Mouse (Mus musculus) testis, adult 2 months (tissue): Measurements from ENCODE around the gene Zfp652. TPM values are rescaled to one million over a fixed set of nuclear protein-coding genes. Genes with fewer than 3 reads are reported as not detected.
"Not testable (repeated sequence)": the region's sequence is repeated elsewhere in the genome, so short reads cannot be mapped to it uniquely, and the experiment has no call there.

ENCODE experiments used
- H3K27ac ChIP-seq: fragments of 200-500 bp; 2 replicates; pipeline ENCODE4 v1.5.1; 2012; ENCODE audit warnings: low read depth, low read length; ENCODE audit not compliant: control insufficient read depth, insufficient read depth
- H3K27me3 ChIP-seq: fragments of 200-500 bp; 2 replicates; pipeline ENCODE4 v1.6.1; 2012; ENCODE audit warnings: mild to moderate bottlenecking, low read length, moderate library complexity; ENCODE audit not compliant: control insufficient read depth, insufficient read depth
- H3K36me3 ChIP-seq: fragments of 200-500 bp; 2 replicates; pipeline ENCODE4 v1.6.1; 2012; ENCODE audit warnings: mild to moderate bottlenecking, low read length; ENCODE audit not compliant: control insufficient read depth, insufficient read depth
- H3K4me1 ChIP-seq: fragments of 200-500 bp; 2 replicates; pipeline ENCODE4 v1.6.1; 2012; ENCODE audit warnings: low read length; ENCODE audit not compliant: control insufficient read depth, insufficient read depth
- H3K4me3 ChIP-seq: fragments of 200-500 bp; 2 replicates; pipeline ENCODE4 v1.5.1; 2012; ENCODE audit warnings: low read depth, mild to moderate bottlenecking, low read length, moderate library complexity, mixed read lengths; ENCODE audit not compliant: control insufficient read depth
- CTCF ChIP-seq: fragments of 200-500 bp; IDR thresholded peaks from 2 replicates; pipeline ENCODE4 v1.5.1; 2012; ENCODE audit warnings: low read depth, mild to moderate bottlenecking, inconsistent platforms, low read length, moderate library complexity; ENCODE audit not compliant: control insufficient read depth, insufficient read depth, insufficient replicate concordance
- POLR2A ChIP-seq: fragments of 200-500 bp; IDR thresholded peaks from 2 replicates; pipeline ENCODE4 v1.6.1; 2012; ENCODE audit warnings: low read depth, mild to moderate bottlenecking, inconsistent platforms, low read length, moderate library complexity; ENCODE audit not compliant: control insufficient read depth
- polyA plus RNA-seq: library from polyadenylated mRNA; depleted of rRNA; stranded (reverse); fragments of >200 nt; gene quantifications from 2 replicates; pipeline ENCODE4 v1.2.3, GENCODE M21; 2012

The Zfp652 gene
- polyA plus RNA-seq, 1 experiment = 11.8 TPM

GRCm38 (mm10) chr11:95749619-95750018 is 37.1 kb downstream of the Zfp652 start:
- Histone ChIP-seq H3K4me3 (no peak overlapping the region), H3K27ac (no peak overlapping the region), H3K4me1 (no peaks in the 10 kb centered on the region), H3K27me3 (no peaks in the 10 kb centered on the region), H3K36me3 (peaks cover 7% of the 10 kb centered on the region)
- TF ChIP-seq POLR2A = no peak
- TF ChIP-seq CTCF = no peak

- H3K36me3 ChIP-seq = peaks cover 7% of the 10 kb centered on the region
Observed at GRCm38 (mm10) chr11:95750995-95751394, 38.5 kb downstream of the Zfp652 start.

GRCm38 (mm10) chr11:95755137-95755536 is 42.7 kb downstream of the Zfp652 start:
- H3K27ac ChIP-seq, H3K36me3 ChIP-seq: not testable (repeated sequence)

More at GRCm38 (mm10) chr11:95750995-95751394, 38.5 kb downstream of the Zfp652 start:
- TF ChIP-seq POLR2A (no peak), CTCF (peak; percentile 75; the same call in 1 of the 2 replicates)
- Histone ChIP-seq H3K27ac (no peak overlapping the region), H3K4me1 (no peaks in the 10 kb centered on the region), H3K4me3 (no peak overlapping the region), H3K27me3 (no peaks in the 10 kb centered on the region)

DNA sequence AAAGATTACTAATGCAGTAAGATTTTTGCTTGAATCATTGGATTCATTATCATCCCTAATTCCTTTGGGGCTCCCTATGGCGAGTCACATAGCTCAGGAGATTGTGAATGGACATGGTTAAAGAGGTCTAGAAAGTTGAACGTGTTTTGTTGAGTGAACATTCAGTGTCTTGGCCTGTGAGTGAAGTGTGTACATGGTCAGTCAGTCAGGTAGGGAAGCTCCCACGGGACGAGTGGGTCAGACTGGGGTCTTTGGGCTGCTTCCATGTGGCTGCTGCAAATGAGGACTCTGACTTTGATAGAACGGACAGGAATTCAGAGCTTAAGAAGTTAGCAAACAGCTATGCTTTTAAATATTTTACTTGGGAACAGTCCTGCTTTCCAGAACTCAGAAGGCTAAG is 48.0 kb downstream of the Zfp652 start:
- Histone ChIP-seq H3K4me3 (no peak overlapping the region), H3K4me1 (no peaks in the 10 kb centered on the region), H3K27me3 (no peaks in the 10 kb centered on the region), H3K27ac (no peak overlapping the region), H3K36me3 (peaks cover 2% of the 10 kb centered on the region; the same call in 1 of the 2 replicates)
- no peak for TF ChIP-seq CTCF

More at GRCm38 (mm10) chr11:95755137-95755536, 42.7 kb downstream of the Zfp652 start:
- H3K4me1 ChIP-seq, H3K4me3 ChIP-seq, H3K27me3 ChIP-seq: not testable (repeated sequence)

DNA sequence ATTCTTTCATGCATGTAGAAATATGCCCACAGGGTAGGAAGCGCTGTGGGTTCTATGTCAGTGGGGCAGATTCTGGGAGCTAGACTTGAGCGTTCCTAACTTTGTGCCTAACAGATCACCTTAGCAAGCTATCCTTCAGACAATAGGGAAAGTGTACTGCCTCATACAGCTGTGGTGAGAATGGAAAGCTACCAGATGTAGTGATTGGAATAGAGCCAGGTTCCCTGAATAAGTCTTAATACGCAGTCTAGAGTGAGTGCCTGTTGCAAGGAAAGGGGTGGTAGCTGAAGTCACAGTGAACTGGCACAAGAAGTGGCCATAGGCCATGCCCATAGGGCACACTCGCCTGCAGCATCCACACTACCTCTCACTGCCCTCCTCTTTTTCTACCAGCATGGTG is 50.5 kb downstream of the Zfp652 start:
- no peaks in the 10 kb centered on the region for H3K27me3 ChIP-seq
- TF ChIP-seq POLR2A = no peak
- no peak for TF ChIP-seq CTCF
- no peak overlapping the region for H3K4me3 ChIP-seq
- H3K36me3 ChIP-seq = peaks cover 2% of the 10 kb centered on the region; the same call in 1 of the 2 replicates
- H3K27ac ChIP-seq = no peak overlapping the region
- no peaks in the 10 kb centered on the region for H3K4me1 ChIP-seq

GRCm38 (mm10) chr11:95764806-95765205 is 52.3 kb downstream of the Zfp652 start:
- no peak overlapping the region for H3K27ac ChIP-seq
- H3K36me3 ChIP-seq = peaks cover 2% of the 10 kb centered on the region; the same call in 1 of the 2 replicates
- H3K27me3 ChIP-seq = no peaks in the 10 kb centered on the region
- no peaks in the 10 kb centered on the region for H3K4me1 ChIP-seq
- TF ChIP-seq POLR2A (no peak), CTCF (no peak)
- no peak overlapping the region for H3K4me3 ChIP-seq

DNA sequence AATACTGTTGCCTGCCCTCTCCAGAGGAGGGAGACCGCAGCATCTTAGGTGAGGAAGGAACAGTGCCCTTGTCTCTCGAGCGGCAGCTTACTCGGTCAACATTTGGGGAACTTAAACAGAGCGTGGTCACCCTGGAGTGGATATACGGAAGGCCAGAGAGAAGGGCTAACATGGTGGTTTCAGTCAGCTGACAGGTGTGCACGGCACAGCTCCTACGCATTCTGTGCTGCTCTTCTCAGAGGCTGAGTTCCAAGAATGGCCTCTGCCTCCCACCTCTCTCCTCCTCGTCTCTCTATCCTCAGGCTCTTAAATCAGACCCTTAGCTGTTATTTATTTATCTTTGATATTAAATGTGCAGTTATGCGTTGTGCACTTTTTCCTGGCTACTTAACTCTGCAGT is 52.9 kb downstream of the Zfp652 start:
- Histone ChIP-seq H3K4me3 (no peak overlapping the region), H3K4me1 (no peaks in the 10 kb centered on the region), H3K27me3 (no peaks in the 10 kb centered on the region), H3K36me3 (peaks cover 2% of the 10 kb centered on the region; the same call in 1 of the 2 replicates), H3K27ac (no peak overlapping the region)
- TF ChIP-seq POLR2A (no peak), CTCF (no peak)

GRCm38 (mm10) chr11:95768244-95768643 is 55.8 kb downstream of the Zfp652 start:
- H3K27ac ChIP-seq = no peak overlapping the region
- TF ChIP-seq POLR2A = no peak
- no peak for TF ChIP-seq CTCF
- H3K27me3 ChIP-seq = no peaks in the 10 kb centered on the region
- H3K4me1 ChIP-seq = no peaks in the 10 kb centered on the region
- H3K4me3 ChIP-seq = no peak overlapping the region
- peaks cover 2% of the 10 kb centered on the region; the same call in 1 of the 2 replicates for H3K36me3 ChIP-seq

DNA sequence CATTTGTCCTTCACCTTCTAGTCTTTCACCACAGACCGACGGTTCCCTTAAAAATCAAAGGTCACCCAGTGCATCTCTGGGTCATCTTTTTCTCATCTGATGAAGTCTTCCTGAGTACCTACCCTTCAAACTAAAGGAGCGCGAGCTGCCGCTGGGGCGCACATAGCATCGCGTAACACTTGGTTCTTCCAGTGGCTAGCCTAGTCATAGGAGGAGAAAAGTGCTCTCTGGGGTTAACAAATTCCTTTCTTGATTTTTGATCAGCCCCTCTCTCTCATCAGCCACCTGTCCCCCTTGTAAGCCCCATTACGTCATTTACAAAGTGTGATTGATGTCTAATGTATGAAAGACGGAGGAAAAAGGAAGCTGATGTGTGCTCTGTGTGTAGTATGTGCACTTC is 56.7 kb downstream of the Zfp652 start:
- H3K27ac ChIP-seq = no peak overlapping the region
- no peaks in the 10 kb centered on the region for H3K27me3 ChIP-seq
- no peaks in the 10 kb centered on the region for H3K36me3 ChIP-seq
- H3K4me1 ChIP-seq = no peaks in the 10 kb centered on the region; the same call in 1 of the 2 replicates
- no peak for TF ChIP-seq CTCF
- H3K4me3 ChIP-seq = no peak overlapping the region
